ENCODE assay signal across 17 mouse cellular contexts in the genomic region with DNA sequence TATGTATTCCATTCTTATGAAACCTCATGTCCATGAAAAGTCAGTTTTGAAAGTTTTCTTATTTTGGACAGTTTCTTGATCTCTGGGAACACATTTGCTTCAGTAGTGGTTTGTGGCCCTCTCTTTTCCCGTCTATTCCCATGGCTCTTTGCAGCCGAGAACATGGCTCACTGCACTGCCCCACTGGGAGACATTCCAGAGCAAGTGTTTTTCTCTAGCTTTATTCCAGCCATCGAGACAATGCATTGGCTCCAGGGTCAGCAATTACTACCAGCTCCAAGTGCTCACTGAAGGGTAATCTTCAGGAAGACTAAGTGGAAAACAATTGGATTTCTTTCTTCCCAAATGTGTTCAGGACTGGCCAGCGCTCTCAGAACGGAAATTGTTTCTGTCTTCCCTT.
DNase-seq lines count a peak whose midpoint lies in the region; ATAC-seq and TF ChIP-seq lines count a peak whose summit lies in the region.
"Had no signal": no experiment of that assay in that cellular context is flagged by ENCODE, and none has a peak within 500 bp of the region (broad histone marks: within the 10 kb centered on the region; RNA-seq: fewer than 3 reads in every experiment).

No protein-coding gene starts in this region.

- no peak overlapping the region for H3K4me2 ChIP-seq in kidney, embryonic 15.5 days
- H3K4me2 ChIP-seq: embryonic facial prominence, embryonic 15.5 days; forebrain, embryonic 13.5 days; liver, embryonic 11.5 days; lung, embryonic 14.5 days had no signal

- H3K36me3 ChIP-seq in kidney, embryonic 15.5 days: no peaks in the 10 kb centered on the region
- H3K36me3 ChIP-seq: embryonic facial prominence, embryonic 15.5 days; G1E had no signal

- intact Hi-C loops in gastrocnemius, adult 2 months (cut with DNase I): no loop called here

- ATAC-seq in kidney, embryonic 15.5 days (replicated peaks; ENCODE audit: low FRiP score): no peak
- ATAC-seq in monocyte, adult 5-6 weeks (replicated peaks; ENCODE audit: insufficient number of reproducible peaks, low FRiP score, low TSS enrichment, poor library complexity, severe bottlenecking): no peak
- ATAC-seq: midbrain, embryonic 16.5 days had no signal

- H3K27me3 ChIP-seq in kidney, embryonic 15.5 days: no peaks in the 10 kb centered on the region
- H3K27me3 ChIP-seq: embryonic facial prominence, embryonic 15.5 days; forebrain, embryonic 13.5 days; megakaryocyte, embryonic 14.5 days had no signal

- H3K4me3 ChIP-seq in kidney, embryonic 15.5 days (replicated peaks): no peak overlapping the region
- no peak overlapping the region for H3K4me3 ChIP-seq in gastrocnemius, adult 2 months
- H3K4me3 ChIP-seq: embryonic facial prominence, embryonic 15.5 days; forebrain, embryonic 13.5 days; megakaryocyte, embryonic 14.5 days had no signal

- no peaks in the 10 kb centered on the region for H3K9me3 ChIP-seq in kidney, embryonic 15.5 days (replicated peaks)
- H3K9me3 ChIP-seq: embryonic facial prominence, embryonic 15.5 days; forebrain, embryonic 13.5 days; G1E had no signal

- H3K27ac ChIP-seq in kidney, embryonic 15.5 days: 0 out of 2 replicates have a peak overlapping the region, but pooled peaks have one; percentile 18
- H3K27ac ChIP-seq in gastrocnemius, adult 2 months: peak overlapping the region; percentile 41; the same call in 1 of the 2 replicates
- H3K27ac ChIP-seq: embryonic facial prominence, embryonic 15.5 days; forebrain, embryonic 13.5 days had no signal

- peaks cover 9% of the 10 kb centered on the region; the same call in 1 of the 2 replicates for H3K4me1 ChIP-seq in kidney, embryonic 15.5 days
- H3K4me1 ChIP-seq: megakaryocyte, embryonic 14.5 days had no signal

- no peak overlapping the region for H3K9ac ChIP-seq in kidney, embryonic 15.5 days
- H3K9ac ChIP-seq: embryonic facial prominence, embryonic 15.5 days; forebrain, embryonic 13.5 days; lung, embryonic 14.5 days had no signal

- 68% methylated on average over 5 of the region's 5 CpGs for WGBS in kidney, embryonic 15.5 days

- peak; percentile 94 for DNase-seq in heart, adult 11 months
- no peak for DNase-seq in heart, postnatal 4 days
- DNase-seq in kidney, adult 11 months: no peak
- peak; percentile 51 for DNase-seq in gastrocnemius, adult 2 months
- DNase-seq in retina, postnatal 1 day: peak; percentile 34
- DNase-seq: layer of hippocampus, postnatal 36 days; left cerebral cortex, postnatal 4 days; lung, embryonic 14.5 days; right cerebral cortex, postnatal 25 days had no signal

- no peak for TF ChIP-seq CTCF in gastrocnemius, adult 2 months (IDR thresholded peaks at IDR 0.05)

Comparison
In these comparisons a context has a peak if more than half of its experiments do, and no peak if none do; other contexts are left out.
1. DNase-seq: peak in heart, adult 11 months (single experiment), gastrocnemius, adult 2 months (single experiment) and retina, postnatal 1 day (single experiment); none in heart, postnatal 4 days (single experiment) and kidney, adult 11 months (single experiment).